ENCODE assay signal across 9 mouse cellular contexts in genomic region chr7:87246580-87246934, GRCm38 (mm10). TPM values are rescaled to one million over a fixed set of nuclear protein-coding genes. Genes with fewer than 3 reads are reported as not detected.
DNase-seq lines count a peak whose midpoint lies in the region; TF ChIP-seq lines count a peak whose summit lies in the region.
"Had no signal": no experiment of that assay in that cellular context is flagged by ENCODE, and none has a peak within 500 bp of the region (broad histone marks: within the 10 kb centered on the region; RNA-seq: fewer than 3 reads in every experiment).

No protein-coding gene starts in this region.

- TF ChIP-seq POLR2A in lung, adult 2 months (IDR thresholded peaks at IDR 0.05; ENCODE audit: borderline replicate concordance, extremely low read depth, low read depth, low read length): no peak
- TF ChIP-seq POLR2A in cerebellum, adult 2 months (IDR thresholded peaks at IDR 0.05; ENCODE audit: borderline replicate concordance, insufficient read depth, low read length): no peak

- no peaks in the 10 kb centered on the region for H3K27me3 ChIP-seq in cerebellum, adult 2 months (ENCODE audit: control insufficient read depth, insufficient read depth, low read length)

- H3K4me1 ChIP-seq in lung, adult 2 months (ENCODE audit: control insufficient read depth, insufficient read depth, low read length): no peaks in the 10 kb centered on the region
- H3K4me1 ChIP-seq in cerebellum, adult 2 months (ENCODE audit: control insufficient read depth, insufficient read depth, low read length): no peaks in the 10 kb centered on the region

- DNase-seq in heart, adult 11 months: peak; percentile 92
- DNase-seq in heart, adult 8-10 months (ENCODE audit: low spot score): no peak
- DNase-seq in embryo, embryonic 10.5 days (ENCODE audit: low spot score): peak; percentile 75
- DNase-seq in heart, adult 18-20 months: peak; percentile 23 to 28
- DNase-seq in kidney, adult 18-20 months: peak; percentile 69
- peak; percentile 8 for DNase-seq in lung, adult 2 months
- peak; percentile 34 for DNase-seq in ovary, postnatal 14 days (ENCODE audit: low spot score)
- DNase-seq in cerebellum, adult 2 months: no peak

- TF ChIP-seq CTCF in lung, adult 2 months (IDR thresholded peaks at IDR 0.05; ENCODE audit: insufficient read depth, low read length): no peak
- TF ChIP-seq CTCF in cerebellum, adult 2 months (IDR thresholded peaks at IDR 0.05; ENCODE audit: borderline replicate concordance, insufficient read depth, low read depth, low read length): no peak

- peak overlapping the region; percentile 67 for H3K4me3 ChIP-seq in lung, adult 2 months (replicated peaks; ENCODE audit: extremely low read depth, low read depth, low read length)
- H3K4me3 ChIP-seq in cerebellum, adult 2 months (replicated peaks; ENCODE audit: insufficient read depth, low read depth, low read length): no peak overlapping the region

- H3K27ac ChIP-seq in cerebellum, adult 2 months (ENCODE audit: insufficient read depth, low read length): no peak overlapping the region

- WGBS in lung, adult 2 months: 2% methylated on average over 30 of the region's 30 CpGs
- WGBS in cerebellum, adult 2 months: under 1% methylated on average over 29 of the region's 30 CpGs

RNA-seq across cellular contexts. Expression of gene Nox4, which starts 0.7 kb away (rescaled TPM):
- 1 to 10 TPM in 1 of 4 experiments, under 1 TPM in 3; 0.66 to 1.6 (median 0.86) TPM for total RNA-seq in heart, adult 8-10 months (2022)
- total RNA-seq in heart, adult 18-20 months (2021): 1 to 10 TPM in 1 of 2 experiments, under 1 TPM in 1; 0.50 to 1.2 TPM
- polyA plus RNA-seq in lung, adult 2 months (2012; rRNA removed): 14.8 and 20.7 TPM in 2 replicates
- polyA plus RNA-seq in cerebellum, adult 2 months (2012; rRNA removed): 0.17 and 0.26 TPM in 2 replicates
- polyA plus RNA-seq: G1E had no signal

Comparison
In these comparisons a context has a peak if more than half of its experiments do, and no peak if none do; other contexts are left out.
1. DNase-seq: peak in heart, adult 11 months (single experiment), embryo, embryonic 10.5 days (single experiment), heart, adult 18-20 months (2 of 2), kidney, adult 18-20 months (single experiment), lung, adult 2 months (single experiment) and ovary, postnatal 14 days (single experiment); none in heart, adult 8-10 months (single experiment) and cerebellum, adult 2 months (0 of 2).